Mouse (Mus musculus): ENCODE results near the gene Trim41.
A peak's percentile ranks its signal among the peaks of the same experiment; 100 is the strongest.

- TF ChIP-seq TAL1 (conservative IDR thresholded peaks at IDR 0.05; ENCODE audit: low read depth, low read length) (no peak), GATA1 (IDR thresholded peaks at IDR 0.05; ENCODE audit: borderline replicate concordance, low read length) (no peak), CTCF (IDR thresholded peaks at IDR 0.05; ENCODE audit: low read depth, low read length) (peak; percentile 77), POLR2AphosphoS5 (IDR thresholded peaks at IDR 0.05; ENCODE audit: insufficient replicate concordance, low read depth, low read length) (no peak), GATA2 (IDR thresholded peaks at IDR 0.05; ENCODE audit: borderline replicate concordance, low read depth, low read length) (no peak)
These were observed 27.0 kb downstream of the Trim41 start for GRCm38 (mm10) chr11:48789973-48790823.
